Mouse (Mus musculus): Measurements from ENCODE around the gene Dolpp1.
A peak's percentile ranks its signal among the peaks of the same experiment; 100 is the strongest.
"Not testable (repeated sequence)": the region's sequence is repeated elsewhere in the genome, so short reads cannot be mapped to it uniquely, and the experiment has no call there.

Gene Dolpp1

DNA sequence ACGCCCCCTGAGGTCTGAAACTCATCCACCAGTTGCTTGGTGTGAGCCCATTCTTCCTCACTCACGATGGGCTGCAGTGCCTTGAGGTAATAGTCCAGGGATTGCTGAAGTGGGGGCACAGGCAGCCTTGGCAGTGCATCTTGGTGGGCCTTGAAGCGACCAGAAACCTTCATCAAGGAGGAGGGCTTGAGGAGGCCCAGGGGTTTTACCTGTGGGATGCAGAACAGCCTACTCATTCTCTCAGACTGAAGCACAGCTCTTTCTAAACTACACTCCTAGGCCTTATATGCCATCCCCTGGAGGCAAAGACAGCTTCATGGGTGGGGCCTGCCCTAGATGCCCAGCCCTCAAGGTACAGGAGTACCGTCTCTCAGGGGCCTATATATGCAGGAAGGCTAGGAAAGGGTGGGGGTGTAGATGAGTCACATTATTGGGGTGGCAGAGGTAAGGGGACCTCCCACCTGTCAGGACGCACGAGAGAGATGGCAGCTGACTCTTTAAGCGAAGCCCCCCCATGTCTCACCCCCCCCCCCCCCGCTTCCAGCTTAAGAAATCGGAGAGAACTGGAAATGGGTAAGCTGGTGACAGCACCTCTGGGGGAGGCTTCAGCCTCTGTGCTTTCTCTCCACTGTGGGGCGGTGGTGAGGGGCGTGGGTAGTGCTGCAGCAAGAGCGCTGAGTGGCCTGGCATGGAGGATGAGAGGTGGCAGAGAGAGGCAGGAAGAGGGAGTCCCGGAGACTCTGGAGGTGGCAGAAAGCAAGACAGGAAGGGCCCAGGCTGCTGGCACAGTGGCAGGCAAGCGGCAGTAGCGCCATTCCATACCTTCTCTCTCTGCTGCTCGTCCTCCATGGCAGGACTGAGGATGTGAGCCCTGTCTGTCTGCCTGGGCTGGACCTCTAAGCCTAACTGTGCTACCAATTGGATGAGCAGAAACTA lies 21.3 kb downstream of the Dolpp1 start:
- DNase-seq, result no peak

DNA sequence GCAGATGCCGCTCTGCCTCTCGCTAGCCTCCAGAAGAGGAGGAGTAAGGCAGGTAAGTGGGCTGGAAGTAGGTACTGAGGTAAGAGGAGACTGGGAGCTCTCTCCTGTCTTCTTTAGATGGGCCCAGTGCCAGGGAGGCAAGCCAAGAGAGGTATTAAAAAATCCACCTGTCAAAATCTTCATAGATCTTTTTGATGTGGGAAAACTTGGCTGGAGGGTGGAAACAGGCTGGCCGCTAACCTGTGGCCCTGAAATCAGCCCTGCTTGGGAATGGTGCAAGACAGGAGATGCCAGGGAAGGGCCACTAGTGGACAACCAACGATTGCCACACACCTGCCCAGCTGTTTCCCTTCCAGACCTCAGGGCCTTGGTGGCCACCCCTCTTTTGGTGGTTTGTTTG lies 22.0 kb downstream of the Dolpp1 start:
- DNase-seq, result no peak

DNA sequence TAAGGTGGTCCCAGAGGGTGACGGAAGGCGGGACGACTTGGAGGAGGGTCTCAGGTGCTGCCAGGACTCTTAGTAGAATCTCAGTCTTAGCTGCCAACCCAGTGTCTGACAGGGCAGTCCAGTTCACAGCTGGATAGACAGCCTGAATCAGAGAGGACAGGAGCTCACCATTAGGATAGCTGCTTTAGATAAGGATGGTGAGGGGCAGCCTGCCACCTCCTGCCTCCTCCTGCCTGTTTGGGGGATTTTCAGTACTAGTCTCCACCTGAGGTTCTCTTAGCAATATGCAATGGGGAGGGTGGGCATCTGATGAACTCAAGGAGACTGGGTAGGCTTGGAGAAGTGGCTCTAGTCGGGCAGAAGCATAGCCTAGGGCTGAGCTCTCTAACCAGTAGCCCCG lies 22.6 kb downstream of the Dolpp1 start:
- no peak for DNase-seq

DNA sequence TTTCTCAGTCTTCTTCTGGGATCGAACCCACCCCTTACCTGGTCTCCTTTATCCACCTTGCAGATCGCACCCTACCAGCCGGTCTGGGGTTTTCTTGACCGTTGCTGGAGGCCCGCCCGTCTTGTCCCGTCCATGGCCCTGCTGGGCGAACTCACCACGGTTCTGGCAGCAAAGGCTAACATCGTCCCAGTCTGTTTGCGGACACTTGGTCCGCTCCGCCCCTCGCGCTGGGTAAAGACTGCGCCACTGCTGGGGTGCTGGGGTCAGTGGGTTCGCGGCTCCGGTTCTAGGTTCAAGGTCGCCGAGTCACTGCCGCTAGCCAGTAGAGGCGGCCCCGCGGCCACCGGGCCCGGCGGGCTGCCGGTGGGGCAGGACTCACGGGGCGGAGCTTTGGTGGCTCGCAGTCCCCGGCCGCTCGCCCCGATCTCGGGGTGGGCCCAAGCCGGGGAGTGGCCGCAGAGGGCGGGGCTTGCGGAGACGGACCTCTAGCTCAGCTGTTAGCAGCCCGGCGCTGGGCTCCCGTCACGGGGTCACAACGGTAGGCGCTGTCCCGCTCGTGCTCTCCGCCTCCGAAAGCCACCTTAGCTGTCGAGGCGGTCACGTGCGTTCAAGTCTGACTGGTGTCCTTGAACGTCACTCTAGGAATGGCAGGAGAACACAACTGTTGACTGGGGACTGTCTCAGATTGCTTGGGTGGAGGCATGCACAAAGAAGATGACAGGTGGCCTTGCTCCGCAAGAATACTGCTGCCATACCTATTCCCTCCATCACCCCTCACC lies 23.3 kb downstream of the Dolpp1 start, which contains the start of gene Crat:
TSS of gene Crat (minus strand) at position 657 of the 779 bp plus-strand sequence.
- DNase-seq, result peak; percentile 97

DNA sequence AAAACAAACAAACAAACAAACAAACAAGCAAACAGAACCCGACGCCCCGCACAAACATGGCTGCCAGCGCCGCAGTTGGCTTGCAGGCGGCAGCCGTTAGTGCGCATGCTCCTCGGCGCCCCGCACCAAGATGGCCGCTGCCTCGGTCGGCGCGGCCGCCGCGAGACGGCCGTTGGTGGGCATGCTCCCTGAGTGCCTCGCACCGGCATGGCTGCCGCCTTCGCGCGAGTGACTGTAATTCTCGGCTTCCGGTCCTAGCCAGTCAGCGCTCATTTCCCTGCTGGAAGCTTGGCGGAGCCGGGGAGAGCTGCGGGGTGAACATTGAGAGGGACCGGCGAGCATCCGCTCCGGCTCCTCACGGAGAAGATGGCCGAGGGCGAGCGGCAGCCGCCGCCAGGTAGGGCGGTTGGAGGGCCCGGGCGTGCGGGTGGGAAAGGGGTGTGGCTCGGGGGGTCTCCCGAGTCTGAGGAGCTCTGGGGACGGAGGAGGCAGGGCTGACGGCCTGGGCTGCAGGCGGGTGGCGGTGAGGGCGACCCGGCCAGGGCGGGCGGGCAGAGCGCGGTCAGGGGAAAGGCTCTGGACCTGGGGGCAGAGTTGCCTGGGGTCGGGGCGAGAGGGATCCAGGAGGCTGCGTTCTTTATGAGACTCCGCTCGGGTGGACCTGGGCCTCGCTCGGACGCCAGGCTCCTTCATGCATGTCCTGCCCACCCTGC lies 24.0 kb downstream of the Dolpp1 start, which contains the start of gene Ptpa:
TSS of gene Ptpa (plus strand) at position 104 of the 713 bp plus-strand sequence.
- peak; percentile 93 for DNase-seq

DNA sequence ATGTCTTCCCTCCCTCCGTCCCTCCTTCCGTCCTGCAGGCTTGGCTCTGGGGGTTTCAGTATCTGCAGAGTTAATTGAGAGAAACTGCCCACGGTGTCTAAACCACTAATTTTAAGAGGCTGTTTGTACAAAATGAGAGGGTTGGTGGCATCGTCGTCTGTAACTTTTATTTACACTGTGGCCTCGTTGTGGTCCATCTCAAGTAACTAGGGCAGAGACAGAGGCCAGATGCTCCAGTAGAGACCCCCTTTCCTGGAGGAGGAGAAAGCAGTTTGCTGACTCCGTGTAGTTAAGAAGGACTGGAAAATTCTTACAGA lies 24.6 kb downstream of the Dolpp1 start:
- no peak for DNase-seq

DNA sequence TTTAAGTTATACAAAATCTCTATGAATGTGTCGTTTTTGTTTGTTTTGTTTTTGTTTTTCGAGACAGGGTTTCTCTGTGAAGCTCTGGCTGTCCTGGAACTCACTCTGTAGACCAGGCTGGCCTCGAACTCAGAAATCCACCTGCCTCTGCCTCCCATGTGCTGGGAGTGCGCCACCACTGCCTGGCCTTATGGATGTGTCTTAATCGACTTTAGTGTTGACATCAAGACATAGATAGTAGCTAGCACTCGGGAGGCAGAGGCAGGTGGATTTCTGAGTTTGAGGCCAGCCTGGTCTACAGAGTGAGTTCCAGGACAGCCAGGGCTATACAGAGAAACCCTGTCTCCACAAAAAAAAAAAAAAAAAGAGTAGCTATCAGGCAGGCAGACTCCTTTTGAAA lies 25.1 kb downstream of the Dolpp1 start:
- not testable (repeated sequence) for DNase-seq

DNA sequence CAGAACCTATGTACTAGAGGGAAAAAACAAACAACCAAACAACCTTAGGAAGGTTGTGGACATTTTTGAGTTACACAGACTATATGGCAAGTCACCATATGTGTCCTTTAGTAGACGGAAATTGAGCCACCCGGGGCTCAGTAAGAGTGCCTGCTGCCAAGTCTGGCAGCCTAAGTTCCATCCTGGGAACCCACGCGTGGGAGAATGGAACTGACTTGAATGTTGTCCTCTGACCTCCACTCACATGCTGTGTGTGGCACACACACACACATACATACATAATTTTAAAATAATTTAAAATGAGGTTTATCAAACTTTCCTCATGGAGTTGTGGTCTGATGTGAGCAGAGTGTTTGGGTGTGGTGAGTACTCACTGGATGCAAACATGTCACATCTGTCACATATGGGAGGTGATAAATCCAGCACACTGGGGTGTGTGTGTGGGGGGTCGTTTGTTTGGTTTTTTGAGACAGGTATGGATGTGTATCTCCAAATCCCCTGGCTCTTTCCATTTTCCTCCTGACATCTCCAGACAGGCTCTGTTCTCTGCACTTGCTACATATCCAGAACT lies 25.6 kb downstream of the Dolpp1 start:
- no peak for DNase-seq

DNA sequence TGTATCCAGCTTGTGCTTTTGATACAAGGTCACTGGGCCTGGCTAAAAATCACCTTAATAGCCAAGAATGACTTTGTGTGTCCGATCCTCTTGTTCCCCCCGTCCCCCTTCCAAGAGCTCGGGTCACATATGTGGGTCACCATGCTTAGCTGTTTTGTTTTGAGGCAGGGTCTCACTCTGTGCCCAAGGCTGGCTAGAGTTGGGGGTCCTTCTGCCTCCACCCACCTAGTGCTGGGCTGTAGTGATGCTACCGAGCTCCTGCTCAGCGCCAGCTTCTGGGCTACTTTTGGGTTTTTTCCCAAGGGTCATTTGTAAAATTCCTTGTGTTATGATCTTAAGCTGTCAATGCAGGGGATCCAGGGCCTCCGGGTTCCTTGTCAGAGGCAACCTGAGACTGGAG lies 26.2 kb downstream of the Dolpp1 start:
- no peak for DNase-seq

DNA sequence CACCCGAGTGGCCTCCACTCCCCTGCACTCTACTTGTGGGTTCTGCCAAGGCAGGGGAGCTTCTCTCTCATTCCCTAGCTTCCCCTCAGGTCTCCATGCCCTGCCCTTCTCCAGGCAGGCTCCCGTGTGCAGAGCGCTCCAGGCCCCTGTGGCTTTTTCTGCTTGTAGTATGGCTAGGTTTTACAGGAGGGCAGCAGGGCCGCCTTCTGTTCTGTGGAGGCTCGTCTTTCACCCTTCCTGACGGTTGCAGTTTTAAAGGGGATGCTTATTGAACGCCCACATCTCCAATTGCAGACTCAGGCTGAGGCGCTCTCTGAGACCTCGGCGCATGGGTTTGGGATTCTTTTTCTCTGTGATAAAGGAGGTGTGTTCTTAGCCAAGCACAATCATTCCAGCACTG lies 27.1 kb downstream of the Dolpp1 start:
- no peak for DNase-seq

DNA sequence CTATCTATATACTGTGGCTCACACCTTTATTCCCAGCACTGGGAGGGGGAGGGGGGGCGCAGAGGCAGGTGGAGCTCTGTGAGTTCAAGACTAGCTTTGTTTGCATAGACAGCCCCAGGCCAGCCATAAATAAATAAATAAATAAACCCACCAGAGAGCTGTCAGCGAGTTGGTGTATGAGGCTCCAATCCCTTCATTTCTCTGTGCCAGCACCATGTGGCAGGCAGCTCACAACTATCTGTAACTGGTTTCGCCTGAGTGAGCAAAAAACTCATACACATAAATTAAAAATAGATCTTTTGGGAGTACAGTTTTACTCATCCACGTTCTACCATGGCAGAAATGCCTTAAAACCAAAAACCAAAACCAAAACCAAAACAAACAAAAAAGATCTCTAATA lies 29.4 kb downstream of the Dolpp1 start:
- DNase-seq, result no peak

DNA sequence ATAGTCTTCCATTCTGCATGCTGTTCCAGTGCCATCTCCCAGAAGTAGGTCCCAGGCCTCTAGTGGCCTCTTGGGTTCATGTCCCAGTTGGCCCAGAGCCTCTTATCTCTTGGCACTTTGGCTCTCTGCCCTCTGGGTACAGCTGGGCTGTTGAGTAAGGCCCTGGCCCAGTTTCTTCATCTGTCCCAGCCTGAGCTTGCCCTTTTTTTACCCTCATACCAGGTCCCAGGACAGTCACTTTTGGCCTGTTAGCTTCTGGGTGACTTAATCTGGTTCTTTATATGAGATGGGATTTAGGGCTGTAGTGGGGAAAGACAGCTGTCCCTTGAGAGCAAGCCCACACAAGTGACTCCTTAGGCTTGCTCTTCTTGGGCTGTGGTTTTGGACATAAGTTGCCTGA lies 37.1 kb downstream of the Dolpp1 start:
- peak; percentile 73 for DNase-seq

DNA sequence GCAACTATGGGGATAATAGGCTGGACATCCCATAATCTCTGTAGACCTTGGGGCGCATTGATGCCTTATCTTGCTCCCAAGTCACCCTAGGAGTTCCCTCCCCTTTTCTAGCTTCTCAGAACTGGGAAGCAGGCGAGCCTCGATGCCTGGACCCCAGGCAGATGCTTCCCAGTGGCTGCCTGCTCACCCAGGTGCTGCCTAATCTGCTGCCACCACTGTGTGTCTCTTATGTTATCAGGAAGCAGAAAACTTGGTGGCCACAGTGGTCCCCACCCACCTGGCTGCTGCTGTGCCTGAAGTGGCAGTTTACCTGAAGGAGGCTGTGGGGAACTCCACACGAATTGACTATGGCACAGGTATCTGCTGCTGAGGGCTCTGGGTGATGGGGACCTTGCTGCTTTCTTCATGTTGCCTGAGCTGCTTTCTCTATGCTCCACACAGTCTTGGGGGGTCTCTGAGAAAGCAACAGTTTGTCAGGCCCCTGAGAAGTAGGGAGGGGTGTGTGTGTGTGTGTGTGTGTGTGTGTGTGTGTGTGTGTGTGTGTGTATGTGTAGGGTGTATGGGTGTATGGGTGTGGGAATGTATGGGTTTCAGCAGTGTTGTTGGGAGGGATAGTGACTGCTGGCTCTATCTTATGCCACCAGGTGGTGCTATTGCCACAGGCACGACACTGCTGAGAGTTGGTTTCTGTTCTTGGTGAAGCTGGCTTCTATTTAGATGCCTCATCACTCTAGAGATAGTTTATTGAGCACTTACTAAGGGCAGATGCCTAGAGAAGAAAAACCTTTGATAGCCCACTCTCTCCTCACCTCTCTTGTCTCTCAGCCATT lies 43.5 kb downstream of the Dolpp1 start:
- peak; percentile 86 for DNase-seq

DNA sequence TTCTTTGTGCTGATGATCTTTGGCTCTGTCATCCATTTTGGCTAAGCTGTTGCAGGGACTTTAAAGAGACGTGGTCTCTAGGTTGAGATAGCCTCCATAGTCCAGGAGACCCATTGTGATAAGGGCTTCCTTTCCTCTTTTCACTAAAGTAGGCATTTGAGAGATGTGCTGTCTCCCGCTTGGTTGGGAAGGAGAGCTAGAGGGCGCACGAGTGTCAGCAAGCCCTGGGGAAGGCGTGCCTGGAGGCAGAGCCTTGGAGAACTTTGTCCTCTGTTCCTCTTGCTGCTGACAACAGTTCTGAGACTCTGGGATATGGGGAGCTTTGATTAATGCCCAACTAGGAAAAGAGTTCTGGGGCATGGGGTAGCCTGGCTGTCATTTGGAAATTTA lies 44.1 kb downstream of the Dolpp1 start:
- DNase-seq, result peak; percentile 70

DNA sequence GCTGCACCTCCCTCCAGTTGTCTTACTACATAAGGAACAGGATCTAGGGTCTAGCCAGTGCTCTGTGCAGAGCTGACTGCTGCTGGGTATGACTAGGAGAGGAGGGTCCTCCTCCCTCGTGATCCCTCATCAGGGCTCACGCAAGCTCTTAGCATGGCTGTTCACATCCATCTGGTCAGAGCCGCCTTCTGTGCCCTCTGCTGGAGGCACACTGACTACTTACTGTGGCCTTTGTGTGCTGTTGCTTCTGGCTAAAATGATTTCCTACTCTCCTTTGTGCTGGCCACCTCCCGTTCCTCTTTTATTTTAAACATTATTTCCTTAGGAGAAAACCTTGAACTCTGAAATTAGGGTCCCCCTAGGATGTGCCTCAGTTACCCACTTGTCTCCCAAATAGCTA lies 44.8 kb downstream of the Dolpp1 start:
- no peak for DNase-seq

DNA sequence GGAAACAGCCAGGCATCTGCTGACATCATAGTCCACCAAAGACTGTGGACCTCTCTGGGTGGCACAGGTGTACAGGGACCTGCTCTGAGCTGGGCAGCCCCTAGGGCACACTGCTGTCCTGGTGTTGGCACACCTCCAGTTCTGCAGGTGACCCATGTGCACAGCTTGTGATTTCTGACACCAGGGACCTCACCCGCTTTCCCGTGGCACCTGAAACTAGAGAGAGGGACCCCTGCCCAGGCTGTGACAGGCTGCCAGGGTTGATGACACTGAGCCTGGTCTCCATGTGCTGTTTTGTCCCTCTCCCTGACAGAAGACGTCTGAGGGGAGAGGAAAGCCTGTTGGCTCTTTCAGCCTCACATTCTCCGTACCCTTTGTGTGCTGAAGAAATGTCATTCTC lies 45.7 kb downstream of the Dolpp1 start:
- DNase-seq, result no peak

DNA sequence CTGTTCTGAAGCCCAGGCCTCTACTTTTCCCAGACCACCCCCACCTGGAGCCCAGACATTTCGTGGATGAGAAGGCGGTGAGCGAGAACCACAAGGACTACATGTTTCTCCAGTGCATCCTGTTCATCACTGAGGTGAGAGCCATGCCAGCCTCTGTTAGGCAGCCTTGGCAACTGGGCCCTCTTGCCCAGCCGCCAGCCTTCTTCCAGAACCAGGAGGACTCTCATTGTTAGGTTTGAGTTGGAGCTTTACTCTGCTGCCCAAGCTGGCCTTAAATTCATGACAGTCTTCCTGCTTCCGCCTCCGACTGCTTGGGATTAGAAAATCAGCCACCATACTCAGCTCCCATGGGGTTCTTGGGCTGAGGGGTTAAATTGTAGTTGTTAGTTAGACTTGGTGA lies 47.6 kb downstream of the Dolpp1 start:
- DNase-seq, result no peak

DNA sequence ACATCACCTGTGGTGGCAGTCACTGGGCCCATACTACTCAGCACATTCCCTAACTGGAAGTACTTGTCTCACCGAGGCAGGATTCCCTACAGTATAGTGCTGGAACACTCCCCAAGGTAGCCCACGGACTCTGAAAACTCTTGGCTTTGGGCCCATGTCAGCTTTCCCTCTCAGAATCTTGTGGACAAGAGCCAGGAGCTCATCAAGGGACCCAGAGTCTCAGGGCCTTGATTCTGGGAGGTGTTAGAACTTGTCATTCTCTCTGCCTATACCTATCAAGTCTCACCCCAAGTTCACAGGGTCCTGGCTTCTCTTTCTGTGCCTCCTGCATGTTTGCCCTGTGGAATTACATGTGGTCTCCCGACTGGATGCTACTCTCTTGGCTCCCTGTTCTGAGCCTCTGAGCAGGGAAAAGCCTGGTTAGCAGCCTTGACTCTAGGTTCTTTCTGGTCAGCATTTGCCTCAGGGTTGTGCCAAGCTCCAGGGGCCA lies 48.2 kb downstream of the Dolpp1 start:
- no peak for DNase-seq

DNA sequence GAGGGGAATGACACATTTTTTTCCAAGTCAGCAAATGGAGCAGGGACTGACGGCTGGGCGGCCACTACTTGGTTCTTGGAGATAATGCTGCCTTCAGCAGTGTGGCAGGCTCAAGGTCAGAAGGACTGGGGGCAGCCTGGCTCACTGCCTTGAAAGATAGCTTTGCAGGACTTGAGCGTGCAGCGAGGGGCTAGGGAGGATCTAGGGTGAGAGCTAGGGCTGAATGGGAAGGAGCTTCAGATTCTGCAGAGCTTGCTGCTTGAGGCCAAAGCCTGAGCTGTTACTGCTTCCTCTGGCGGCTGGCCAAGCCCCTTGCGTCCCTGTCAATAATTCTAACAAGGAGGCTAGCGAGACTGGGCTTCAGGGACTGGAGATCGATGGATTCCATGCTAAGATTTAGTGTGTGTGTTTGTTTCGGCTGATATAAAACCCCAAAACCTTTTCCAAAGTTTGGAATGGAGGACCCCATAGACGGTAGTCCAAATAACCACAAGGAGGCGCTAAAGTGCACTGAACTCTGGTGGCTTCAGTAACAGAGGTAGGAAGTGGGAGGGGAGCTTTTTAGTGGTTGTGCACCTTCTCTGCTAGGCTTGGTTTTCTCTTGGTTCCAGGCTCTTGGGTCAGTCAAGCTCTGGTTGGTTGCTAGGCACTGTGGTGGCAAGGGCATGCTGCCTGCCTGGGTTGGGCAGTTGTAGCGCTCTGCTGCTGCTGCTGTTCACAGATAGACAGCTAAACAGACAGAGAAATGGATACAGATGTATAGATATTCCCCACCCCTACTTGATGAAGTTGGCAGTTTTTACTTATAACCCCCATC lies 48.9 kb downstream of the Dolpp1 start:
- peak; percentile 92 for DNase-seq

DNA sequence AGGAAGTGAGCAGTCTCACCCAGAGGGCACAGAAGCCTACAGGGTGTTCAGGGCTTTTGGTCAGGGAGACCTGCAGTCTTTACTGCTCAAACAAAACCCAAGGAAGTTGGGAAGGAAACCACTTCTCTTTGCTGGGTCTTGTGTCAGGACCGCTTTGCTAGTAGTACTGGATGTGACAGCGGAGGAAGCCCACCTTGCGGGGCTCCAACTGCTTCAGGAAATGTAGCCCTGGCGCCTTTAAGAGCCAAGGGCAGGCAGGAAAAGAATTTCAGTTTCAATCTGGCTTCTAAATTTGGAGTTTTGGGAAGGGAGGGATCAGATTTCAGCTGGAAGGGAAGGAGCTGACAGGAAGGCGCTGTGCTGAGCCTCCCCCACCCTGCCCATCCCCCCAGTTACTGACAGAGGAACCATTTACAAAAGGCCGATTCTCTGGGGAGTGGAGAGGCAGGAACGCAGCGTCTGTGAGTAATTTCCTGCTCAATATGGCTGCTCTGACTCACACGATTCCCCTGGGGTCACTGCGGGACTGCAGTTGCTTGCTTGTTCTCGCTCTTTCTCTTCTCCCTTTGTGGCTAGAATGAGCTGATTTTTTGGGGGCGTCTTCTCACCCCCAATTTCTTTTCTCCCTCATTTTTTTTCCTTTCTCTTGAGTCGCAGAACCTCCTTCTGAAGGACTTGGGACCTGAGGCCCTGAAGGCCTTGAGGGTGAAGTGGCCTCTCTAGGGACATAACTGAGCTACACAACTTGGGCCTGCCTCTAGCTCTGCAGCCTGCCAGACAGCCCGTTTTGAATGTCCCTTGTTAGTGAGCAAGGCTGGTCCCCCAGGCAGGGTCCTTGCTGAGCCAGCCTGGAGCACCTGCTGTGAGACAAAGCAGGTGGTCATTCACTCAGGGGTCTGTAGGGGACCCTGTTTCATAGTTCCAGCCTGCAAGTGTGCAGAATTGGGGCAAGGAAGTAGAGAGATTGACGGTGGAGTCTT lies 49.8 kb downstream of the Dolpp1 start:
- DNase-seq, result peak; percentile 90

Data from lung, postnatal 36 days (tissue).